Mouse (Mus musculus) kidney, postnatal 14 days (tissue): ENCODE data around the gene Exosc1.
A peak's percentile ranks its signal among the peaks of the same experiment; 100 is the strongest.

ENCODE experiments used
- DNase-seq: peaks from one replicate; pipeline ENCODE4 v3.0.0; 2022; ENCODE audit warnings: mixed read lengths

Exosc1 gene

GRCm38 (mm10) chr19:41913774-41914591 is 19.2 kb downstream of the Exosc1 start:
- DNase-seq, result no peak

DNA sequence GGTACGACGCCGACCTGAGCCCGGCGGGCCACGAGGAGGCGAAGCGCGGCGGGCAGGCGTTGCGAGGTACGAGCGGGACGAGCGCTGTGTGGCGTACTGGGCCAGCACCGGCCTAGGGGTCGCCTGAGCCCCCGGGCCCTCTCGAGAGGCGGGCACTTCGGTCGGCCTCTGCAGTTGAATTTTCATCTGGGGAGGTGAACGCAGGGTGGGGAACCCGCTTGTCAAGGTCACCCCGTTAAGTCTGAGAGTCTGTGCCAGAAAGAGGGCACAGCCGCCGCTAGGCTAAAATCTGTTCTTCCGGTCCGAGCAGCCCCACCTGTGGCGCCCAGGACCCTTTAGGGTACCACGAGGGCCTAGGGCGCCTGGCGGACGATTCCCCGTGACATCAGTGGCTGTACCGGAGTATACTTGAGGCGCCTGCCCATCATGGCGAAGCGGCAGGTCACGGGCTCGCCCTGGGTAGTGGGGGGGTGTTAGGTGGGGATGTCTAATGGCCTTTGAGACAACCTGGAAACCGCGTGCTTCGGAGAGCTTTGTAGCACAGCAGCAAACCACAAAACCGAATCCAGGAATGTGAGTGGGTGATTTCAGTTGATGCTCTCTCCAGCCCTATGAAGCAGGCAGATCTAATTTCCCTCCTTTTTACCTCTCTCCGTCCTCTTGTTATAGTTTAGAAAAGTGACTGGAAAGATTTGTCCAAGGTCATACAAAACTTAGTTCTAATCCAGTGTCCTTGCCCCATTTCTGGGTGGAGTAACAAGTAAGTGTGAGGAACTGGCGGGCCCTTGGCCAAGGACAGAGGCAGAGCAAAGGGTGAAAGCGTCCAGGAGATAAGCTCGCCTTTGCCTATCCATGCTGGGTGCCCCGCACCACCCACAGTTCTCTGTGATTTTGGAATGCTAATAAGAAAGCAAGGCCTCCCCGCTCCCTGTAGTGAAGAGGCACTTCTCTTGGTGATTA is 20.8 kb downstream of the Exosc1 start:
- DNase-seq, result peak; percentile 50

- peak; percentile 98 for DNase-seq
Observed at GRCm38 (mm10) chr19:41911178-41912073, 21.8 kb downstream of the Exosc1 start, which contains the start of gene Pgam1. Gene Pgam1, plus strand, starts transcription at chr19:41911923.

DNA sequence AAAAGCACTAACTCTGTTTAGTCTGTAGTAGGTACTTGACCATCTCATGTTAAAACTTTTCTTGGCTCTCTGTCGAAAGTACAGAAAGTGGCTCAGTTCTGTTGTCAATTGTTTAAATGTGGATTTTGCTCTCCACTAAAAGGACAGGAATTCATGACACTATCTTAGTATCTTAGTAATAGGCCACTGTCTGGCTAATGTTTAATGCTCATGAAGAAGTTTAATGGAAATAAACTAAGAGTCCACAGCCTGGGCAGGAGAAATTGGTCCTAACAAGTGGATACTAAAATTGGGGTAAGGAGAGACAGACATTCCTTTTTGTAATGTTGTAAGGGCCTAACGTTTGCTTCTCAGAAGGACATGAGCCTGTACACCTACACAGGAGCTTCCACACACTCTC is 22.8 kb downstream of the Exosc1 start:
- no peak for DNase-seq

DNA sequence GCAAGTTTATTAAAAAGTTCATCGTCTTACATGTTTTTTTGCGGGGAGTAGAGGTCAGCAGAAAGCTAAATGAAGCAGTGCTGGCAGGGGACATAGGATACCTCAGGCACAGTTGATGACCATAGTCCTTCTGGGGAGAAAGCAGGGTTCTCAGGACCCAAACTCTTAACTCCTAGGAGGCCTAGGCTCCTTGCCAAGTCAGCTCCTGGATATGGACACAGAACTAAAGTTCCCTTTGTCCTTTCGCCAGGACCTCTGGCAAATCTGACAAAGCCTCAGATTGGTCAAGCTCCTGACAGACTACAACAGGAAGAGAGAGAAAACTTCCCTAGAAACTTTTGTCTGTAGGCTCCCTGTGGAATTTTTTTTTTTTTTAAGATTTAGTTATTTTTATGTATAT is 24.5 kb downstream of the Exosc1 start:
- peak; percentile 36 for DNase-seq

- DNase-seq, result peak; percentile 64
Observed at GRCm38 (mm10) chr19:41907079-41907760, 26.0 kb downstream of the Exosc1 start.

- DNase-seq, result no peak
Observed at GRCm38 (mm10) chr19:41906311-41907078, 26.7 kb downstream of the Exosc1 start.

- DNase-seq, result no peak
Observed at GRCm38 (mm10) chr19:41905246-41905645, 28.0 kb downstream of the Exosc1 start.

- DNase-seq, result no peak
Observed at GRCm38 (mm10) chr19:41902848-41903593, 30.2 kb downstream of the Exosc1 start.

DNA sequence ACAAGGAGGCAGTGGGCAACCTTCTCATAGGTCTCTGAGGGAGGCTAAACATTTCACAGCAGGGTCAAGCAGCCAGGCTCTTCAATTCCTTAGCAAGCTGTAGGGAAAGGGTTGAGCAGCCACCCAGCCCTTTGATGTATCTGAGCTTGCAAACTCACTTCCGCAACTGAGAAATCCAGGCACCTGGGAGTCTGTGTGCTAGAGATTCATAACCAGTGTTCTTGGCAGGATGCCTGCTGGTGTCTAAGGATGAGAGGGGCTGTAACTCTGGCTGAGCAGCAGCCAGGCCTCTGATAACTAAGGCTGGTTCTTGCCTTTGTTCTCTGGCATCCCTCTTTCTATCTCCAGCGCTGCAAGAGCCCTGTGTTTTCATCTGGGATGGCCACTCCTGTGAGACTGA is 31.5 kb downstream of the Exosc1 start:
- DNase-seq, result no peak

DNA sequence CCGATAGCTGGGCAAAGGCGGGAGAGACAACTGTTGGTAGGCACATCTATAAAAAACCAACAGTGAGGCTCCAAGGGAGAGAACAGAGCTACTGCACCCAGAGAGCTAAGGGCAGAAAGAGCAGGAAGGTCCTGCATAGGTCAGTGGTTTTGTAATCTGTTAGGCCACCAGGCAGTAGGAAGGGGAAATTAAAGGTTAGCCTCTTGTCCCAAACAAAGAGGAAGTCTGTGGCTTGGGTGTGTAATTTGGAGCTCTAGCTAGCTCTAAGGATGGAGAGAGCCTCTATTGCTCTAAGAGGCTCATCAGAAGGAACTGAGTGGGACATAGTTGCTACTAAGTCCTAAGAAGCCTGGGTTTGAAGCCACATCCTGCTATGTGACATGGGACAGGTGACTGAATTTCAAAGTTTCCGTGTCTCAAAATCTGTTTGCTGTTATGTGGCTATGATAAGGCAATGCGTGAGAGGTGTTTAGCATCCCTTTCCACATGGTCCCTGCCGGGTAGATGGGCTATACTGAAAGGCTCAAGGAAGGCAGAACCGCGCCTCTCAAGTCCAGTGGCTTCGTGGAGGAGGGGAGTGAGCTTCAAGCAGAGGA is 32.6 kb downstream of the Exosc1 start:
- DNase-seq, result no peak

GRCm38 (mm10) chr19:41898860-41899259 is 34.4 kb downstream of the Exosc1 start:
- peak; percentile 63 for DNase-seq

- no peak for DNase-seq
Observed at GRCm38 (mm10) chr19:41896319-41896711, 36.9 kb downstream of the Exosc1 start.

- peak; percentile 90 for DNase-seq
Observed at GRCm38 (mm10) chr19:41895460-41896318, 37.5 kb downstream of the Exosc1 start, which contains the start of gene Rrp12. Gene Rrp12, minus strand, starts transcription at chr19:41896173.

DNA sequence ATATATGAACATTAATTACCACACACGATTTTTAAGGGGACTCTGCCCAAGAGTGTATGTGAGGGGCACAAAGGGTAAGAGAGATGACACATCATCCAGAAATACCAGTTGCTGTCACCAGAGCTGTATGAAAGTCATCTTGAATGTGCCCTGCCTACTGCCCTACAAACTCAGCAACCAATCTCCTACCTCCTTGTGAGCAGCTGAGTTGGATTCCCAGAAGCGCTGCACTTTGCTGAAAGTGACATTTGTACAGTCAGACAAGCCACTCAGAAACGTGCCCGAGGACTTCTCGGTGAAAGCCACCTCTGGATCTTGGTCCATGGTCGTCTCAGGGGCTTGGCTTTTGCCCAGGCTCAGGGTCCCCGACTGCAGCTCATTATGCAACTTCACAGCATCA is 38.3 kb downstream of the Exosc1 start:
- no peak for DNase-seq

DNA sequence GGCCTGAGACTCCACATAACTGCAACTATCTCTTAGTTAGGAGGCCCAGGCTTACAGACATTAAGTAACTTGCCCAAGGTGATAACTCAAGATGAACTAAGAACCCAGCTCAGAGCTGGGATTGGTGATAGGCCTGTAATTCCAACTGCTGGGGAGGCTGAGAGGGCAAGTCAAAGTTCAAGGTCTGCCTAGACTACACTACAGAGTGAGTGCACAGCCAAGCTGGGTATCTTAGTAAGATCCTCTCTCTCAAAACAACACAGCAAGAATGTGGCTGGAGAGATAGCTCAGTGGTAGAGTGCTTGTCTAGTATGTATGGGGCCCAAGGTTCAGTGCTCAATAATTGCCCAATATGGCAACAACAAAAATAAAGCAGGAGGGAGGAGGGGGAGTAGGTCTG is 45.0 kb downstream of the Exosc1 start:
- no peak for DNase-seq

- DNase-seq, result no peak
Observed at GRCm38 (mm10) chr19:41883882-41884281, 49.3 kb downstream of the Exosc1 start.

GRCm38 (mm10) chr19:41881842-41882241 is 51.4 kb downstream of the Exosc1 start:
- DNase-seq, result no peak

DNA sequence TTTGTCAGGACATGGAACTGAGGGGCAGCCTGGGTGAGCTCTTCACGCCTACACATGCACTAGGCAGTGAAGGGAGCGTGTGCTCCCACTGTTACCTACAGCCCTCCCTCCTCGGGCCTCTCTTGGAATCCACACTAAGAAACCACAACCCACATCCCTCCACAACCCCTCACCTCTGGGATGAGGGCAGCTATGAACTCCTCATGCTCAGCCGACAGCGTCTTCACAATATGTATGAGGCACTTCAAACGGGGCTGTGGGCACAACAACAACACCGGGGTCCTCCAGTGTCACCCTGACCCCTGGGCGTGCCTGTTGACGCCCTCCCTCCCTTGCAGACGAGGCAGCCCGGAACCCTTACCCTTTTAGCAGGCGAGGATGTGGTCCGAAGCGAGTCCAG is 58.9 kb downstream of the Exosc1 start:
- DNase-seq, result no peak
